Mouse (Mus musculus) spleen, postnatal 14 days (tissue): Measurements from ENCODE around the gene Tbrg1.

ENCODE experiments used
- DNase-seq, 2 experiments: peaks; one replicate each; pipeline ENCODE4 v3.0.0; 2021 to 2022; ENCODE audit warnings: low spot score in 2 of 2

Tbrg1 gene

DNA sequence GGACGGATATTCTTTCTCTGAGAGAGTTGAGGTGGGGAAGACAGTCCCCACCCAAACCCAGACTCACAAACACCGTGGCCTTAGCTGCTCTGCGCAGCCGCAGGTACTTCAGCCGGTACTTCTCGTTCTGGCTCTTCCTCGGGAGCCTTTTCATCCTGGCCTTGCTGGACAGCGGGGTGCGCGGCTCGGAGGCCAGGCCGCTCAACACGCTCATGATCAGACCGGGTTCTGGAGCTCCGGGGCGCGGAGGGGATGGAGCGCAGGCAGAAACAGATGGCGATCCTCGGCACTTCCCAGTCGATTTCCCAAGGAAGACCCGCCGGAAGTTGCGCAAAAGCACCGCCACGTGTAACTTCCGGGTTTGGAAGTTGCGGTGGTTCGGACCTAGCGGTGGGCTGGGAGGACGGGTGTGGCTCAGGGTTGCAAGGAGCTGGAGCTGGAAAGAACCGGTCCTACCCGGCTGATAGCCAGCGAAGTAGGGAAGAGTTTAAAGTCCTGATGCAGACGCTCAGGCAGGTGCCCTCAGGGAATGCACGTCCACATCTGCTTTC lies at the start of gene Tbrg1:
TSS of gene Tbrg1 (minus strand) at position 382 of the 551 bp plus-strand sequence.
- DNase-seq = peak; percentile 24 to 58

DNA sequence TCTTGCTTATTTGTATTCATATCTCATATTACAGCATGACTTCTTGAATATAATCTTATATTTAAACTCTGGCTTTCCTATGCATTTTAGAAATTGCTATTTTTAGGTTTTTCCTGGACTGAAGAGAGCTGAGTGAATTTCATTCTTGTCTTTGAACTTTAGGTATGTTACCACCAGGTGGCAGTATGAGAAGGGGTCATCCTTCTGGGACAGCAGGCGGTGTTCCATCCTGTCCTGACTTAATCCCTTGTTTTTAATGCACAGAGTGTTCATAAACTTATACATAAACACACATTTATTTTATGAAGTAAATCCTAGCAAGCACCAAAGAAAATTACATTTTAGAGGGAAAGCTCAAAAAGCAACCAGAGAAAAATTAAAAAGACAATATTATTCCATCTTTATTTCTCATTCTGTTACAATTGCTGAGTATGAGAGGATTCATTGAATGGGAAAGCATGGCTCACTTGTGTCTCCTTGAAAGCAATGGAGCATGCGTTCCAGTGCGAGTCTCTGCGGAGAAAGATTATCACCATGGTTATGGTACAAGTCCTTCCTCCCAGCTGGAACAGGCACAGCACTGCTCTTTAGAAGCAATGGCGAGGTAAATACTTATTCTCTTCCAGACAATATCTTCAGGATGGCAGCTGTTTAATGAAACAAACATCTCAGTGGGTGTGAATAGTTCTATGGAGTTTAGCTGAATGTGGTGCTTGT lies 33.0 kb upstream of the Tbrg1 start:
- no peak for DNase-seq

DNA sequence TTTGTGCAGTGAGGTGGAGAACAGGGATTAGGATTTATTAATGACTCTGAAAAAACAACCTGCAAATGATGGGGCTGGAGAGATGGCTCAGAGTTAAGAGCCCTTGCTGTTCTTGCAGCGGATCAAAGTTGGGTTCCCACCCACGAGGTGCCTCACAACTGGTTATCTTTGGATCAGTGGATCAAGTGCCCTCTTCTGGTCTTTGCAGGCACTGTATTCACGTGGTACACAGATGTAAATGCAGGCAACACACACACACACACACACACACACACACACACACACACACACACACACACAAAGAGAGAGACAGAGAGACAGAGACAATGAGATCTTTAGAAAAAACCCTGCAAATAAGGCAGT lies 30.8 kb upstream of the Tbrg1 start:
- no peak for DNase-seq

- no peak for DNase-seq
Measured at GRCm38 (mm10) chr9:37687288-37687940, 30.3 kb upstream of the Tbrg1 start.

- no peak for DNase-seq
Measured at GRCm38 (mm10) chr9:37681123-37681522, 24.0 kb upstream of the Tbrg1 start.

- DNase-seq = no peak
Measured at GRCm38 (mm10) chr9:37675287-37675686, 18.2 kb upstream of the Tbrg1 start.

DNA sequence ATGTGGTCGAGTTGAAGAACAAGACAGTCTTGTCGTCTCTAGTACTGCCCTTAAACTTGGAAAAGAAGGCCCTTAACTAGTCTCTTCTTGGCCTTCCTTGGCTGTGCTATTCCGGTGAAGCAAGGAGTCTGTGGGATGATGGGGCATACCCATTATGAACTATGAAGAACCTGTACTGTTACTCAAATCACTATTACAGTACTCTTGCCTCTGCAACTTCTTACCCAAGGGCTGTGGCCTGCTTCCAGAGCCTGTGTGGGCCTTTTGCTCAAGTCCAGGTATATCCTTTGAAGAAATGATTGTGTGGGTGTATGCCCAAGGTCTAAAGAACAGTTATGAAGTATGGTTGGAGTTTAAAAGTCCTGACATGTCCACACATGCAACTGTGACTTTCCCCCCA lies 13.1 kb upstream of the Tbrg1 start:
- DNase-seq = no peak

DNA sequence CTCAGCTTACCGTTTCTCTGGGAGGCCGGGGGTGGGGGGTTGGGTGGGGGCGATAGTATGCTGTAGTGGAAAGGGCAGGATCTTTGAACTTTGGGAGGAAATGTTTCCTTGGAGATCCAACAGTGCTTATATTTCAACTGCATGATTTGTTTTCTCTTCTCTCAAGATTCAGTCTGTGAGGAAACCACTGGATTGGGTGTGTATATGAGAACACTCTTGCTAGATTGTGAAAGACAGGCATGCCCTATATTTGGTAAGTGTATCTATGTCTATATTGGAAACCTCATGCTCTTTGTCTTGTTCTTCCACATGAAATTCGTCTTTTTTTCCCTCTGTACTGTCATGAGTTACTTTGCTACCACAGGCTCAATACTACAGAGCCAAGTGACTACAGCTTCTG lies 12.6 kb upstream of the Tbrg1 start:
- DNase-seq = no peak

- DNase-seq = no peak
Measured at GRCm38 (mm10) chr9:37669115-37669514, 12.0 kb upstream of the Tbrg1 start, which contains the start of gene Panx3. Gene Panx3, minus strand, starts transcription at chr9:37669235.

DNA sequence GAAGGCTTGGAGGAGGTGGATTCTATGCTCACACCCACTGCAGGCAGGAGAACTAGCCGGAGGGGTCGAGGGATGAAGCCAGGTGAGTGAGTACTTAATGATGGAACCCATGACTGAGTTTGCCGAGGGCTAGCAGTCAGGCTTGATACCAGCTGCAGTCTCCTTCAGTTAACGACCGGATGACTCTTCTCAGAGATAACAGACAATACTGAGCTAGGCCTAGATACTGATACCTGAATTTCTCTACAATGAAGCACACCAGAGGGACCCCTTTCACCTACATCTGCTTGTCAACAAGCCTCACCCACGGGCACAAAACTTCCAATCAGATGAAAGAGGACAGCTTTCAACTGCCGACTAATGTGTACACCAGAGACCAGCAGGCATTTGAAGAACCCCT lies 8.9 kb upstream of the Tbrg1 start:
- no peak for DNase-seq

DNA sequence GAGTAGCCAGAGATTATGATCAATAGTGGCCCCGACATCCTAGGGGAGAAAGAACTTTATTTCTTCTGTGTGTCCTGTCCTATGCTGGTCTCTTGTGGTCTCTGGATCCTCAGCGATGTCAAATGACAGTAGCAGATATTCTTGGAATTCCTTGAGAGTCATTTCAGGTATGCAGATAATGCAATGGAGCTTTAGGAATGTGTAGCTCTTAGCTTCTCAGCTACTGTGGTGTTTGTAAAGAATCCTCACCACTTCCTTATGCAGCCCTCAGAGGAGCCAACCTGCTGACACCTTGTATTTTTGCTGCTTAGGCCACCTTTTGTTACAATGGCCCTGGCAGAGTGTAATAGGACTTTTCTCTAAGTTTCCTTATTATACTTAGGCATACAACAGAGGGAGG lies 7.5 kb upstream of the Tbrg1 start:
- no peak for DNase-seq

GRCm38 (mm10) chr9:37663210-37663609 lies 6.1 kb upstream of the Tbrg1 start:
- DNase-seq = no peak

- DNase-seq = no peak
Measured at GRCm38 (mm10) chr9:37659413-37659812, 2.3 kb upstream of the Tbrg1 start.

- peak in 1 of 2 experiments; percentile 7 for DNase-seq
Measured at GRCm38 (mm10) chr9:37656439-37656881, 652 bp downstream of the Tbrg1 start.

DNA sequence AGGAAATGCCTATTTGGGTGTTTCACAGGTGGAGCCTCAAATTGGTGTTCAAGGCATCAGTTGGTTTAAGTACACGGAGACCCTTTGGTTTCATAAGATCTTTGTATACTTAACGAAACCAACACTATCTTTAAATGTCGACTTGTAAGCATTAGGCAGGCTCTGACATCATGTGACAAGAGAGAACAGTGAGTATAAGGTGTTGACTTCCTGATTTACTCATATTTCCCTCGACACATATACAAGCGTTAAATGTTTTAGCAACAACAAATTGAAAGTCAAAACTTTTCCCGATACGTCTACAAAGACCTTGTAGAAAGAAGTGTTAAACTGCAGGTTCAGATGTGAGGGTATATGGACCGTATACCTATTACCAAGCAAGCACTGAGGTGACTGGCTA lies 1.2 kb downstream of the Tbrg1 start:
- no peak for DNase-seq

- DNase-seq = no peak
Measured at GRCm38 (mm10) chr9:37653836-37654235, 3.3 kb downstream of the Tbrg1 start.

DNA sequence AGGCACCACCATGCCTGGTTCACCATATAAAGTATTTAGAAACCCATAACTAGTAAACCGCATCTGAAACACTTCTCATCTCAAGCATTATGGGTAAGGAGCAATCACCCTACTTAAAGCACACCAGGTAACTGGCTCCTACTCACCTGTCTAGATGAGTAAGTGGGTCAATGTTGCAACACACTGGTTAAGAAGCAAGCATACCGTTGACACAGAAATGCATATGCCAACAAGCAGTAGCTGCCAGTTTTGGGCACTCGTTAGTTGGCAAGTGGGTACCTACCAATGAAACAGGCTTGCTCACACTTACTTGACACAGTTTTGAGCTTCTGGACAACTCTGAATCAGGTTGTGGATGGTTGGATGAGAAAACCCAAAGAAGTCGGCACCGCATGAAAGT lies 6.5 kb downstream of the Tbrg1 start:
- DNase-seq = no peak

GRCm38 (mm10) chr9:37646246-37646645 lies 10.9 kb downstream of the Tbrg1 start:
- no peak for DNase-seq

GRCm38 (mm10) chr9:37638721-37639120 lies 18.4 kb downstream of the Tbrg1 start:
- no peak for DNase-seq

DNA sequence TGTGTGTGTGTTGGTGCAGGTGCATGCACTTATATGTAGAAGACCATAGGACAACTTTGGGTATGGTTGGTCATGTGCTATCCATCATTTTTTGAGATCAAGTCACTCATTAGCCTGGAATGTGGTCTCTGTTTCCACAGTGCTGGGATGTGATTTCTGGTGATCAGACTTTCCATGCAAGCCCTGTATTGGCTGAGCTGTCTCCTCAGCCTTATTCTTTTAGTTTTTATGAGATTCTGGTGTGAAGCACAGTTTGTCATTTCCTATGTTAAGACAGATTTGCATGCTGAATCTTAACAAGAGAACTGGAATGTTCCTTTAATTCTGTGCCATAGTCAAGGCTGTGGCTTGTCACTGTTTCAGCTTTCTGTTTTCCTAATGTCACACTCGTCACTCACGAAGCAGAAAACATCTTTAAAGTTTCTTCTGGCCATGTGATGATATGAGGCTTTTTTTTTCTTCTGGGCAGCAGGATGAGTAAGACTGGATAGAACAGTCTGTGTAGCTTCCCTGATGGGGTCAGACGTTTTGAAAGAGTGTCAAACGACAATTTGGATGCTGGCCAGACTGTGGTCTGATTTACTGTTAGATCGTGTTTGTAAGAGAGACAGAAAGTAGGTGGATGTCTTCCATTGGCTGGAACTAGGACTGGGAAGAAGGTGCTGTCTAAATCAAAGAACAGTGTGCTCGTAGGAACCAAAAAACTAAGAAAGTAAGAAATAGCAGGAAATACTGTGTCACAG lies 20.1 kb downstream of the Tbrg1 start:
- DNase-seq = no peak

GRCm38 (mm10) chr9:37636335-37636734 lies 20.8 kb downstream of the Tbrg1 start:
- DNase-seq = peak in 1 of 2 experiments; percentile 29

- no peak for DNase-seq
Measured at GRCm38 (mm10) chr9:37634269-37634668, 22.8 kb downstream of the Tbrg1 start.
